Mouse (Mus musculus) adrenal gland, postnatal 4 days (tissue): ENCODE data around the gene Inka1. TPM values are rescaled to one million over a fixed set of nuclear protein-coding genes. Genes with fewer than 3 reads are reported as not detected.

Experiments
- DNase-seq, 2 experiments: peaks; one replicate each; pipeline ENCODE4 v3.0.0; 2021 to 2022; ENCODE audit warnings: low spot score in 2 of 2, mixed read lengths in 2 of 2
- total RNA-seq, 2 experiments: library from RNA; stranded (reverse); gene quantifications; 2 replicates each; pipeline ENCODE4 v1.2.3; 2021

The Inka1 gene
- total RNA-seq, 2 experiments from 2014 or later: 16.0 to 16.6 TPM

GRCm38 (mm10) chr9:107984052-107984753 is 1.5 kb downstream of the Inka1 start:
- DNase-seq: no peak

- DNase-seq: peak in 1 of 2 experiments; percentile 41
These were observed 2.2 kb downstream of the Inka1 start for GRCm38 (mm10) chr9:107983421-107983890.

GRCm38 (mm10) chr9:107982681-107983346 is 2.9 kb downstream of the Inka1 start, which contains the start of gene Gm20661:
TSS of gene Gm20661 (plus strand) at chr9:107983058.
- DNase-seq: peak in 1 of 2 experiments; percentile 49

GRCm38 (mm10) chr9:107981684-107982605 is 3.7 kb downstream of the Inka1 start:
- DNase-seq: no peak

- no peak for DNase-seq
These were observed 6.9 kb downstream of the Inka1 start for GRCm38 (mm10) chr9:107978815-107979214.

GRCm38 (mm10) chr9:107975399-107976386 is 10.0 kb downstream of the Inka1 start, which contains the start of gene Uba7:
TSS of gene Uba7 (plus strand) at chr9:107975505.
- no peak for DNase-seq

- no peak for DNase-seq
These were observed 11.0 kb downstream of the Inka1 start for GRCm38 (mm10) chr9:107974491-107975171.

GRCm38 (mm10) chr9:107971690-107972541 is 13.8 kb downstream of the Inka1 start:
- no peak for DNase-seq

GRCm38 (mm10) chr9:107970311-107970710 is 15.4 kb downstream of the Inka1 start:
- no peak for DNase-seq

GRCm38 (mm10) chr9:107968531-107968930 is 17.1 kb downstream of the Inka1 start:
- no peak for DNase-seq

- DNase-seq: no peak
These were observed 18.2 kb downstream of the Inka1 start for GRCm38 (mm10) chr9:107967437-107967836.

GRCm38 (mm10) chr9:107966676-107967075 is 19.0 kb downstream of the Inka1 start:
- DNase-seq: no peak

- no peak for DNase-seq
These were observed 21.0 kb downstream of the Inka1 start for GRCm38 (mm10) chr9:107964681-107965080.

GRCm38 (mm10) chr9:107963700-107964099 is 22.0 kb downstream of the Inka1 start:
- DNase-seq: peak; percentile 58 to 76

- DNase-seq: no peak
These were observed 22.8 kb downstream of the Inka1 start for GRCm38 (mm10) chr9:107962916-107963315.

- DNase-seq: no peak
These were observed 23.8 kb downstream of the Inka1 start for GRCm38 (mm10) chr9:107961881-107962280.

GRCm38 (mm10) chr9:107961351-107961762 is 24.3 kb downstream of the Inka1 start:
- DNase-seq: no peak

GRCm38 (mm10) chr9:107960928-107961327 is 24.8 kb downstream of the Inka1 start:
- DNase-seq: no peak
